Mouse (Mus musculus) liver, embryonic 14.5 days (tissue): ENCODE measurements around the gene Bcl11a. TPM values are rescaled to one million over a fixed set of nuclear protein-coding genes. Genes with fewer than 3 reads are reported as not detected.
A peak's percentile ranks its signal among the peaks of the same experiment; 100 is the strongest.

Experiments
- ATAC-seq: fragments of 200-750 bp; cut with Nextera tagmentation; 2 replicates; pipeline ENCODE4 v1.8.0; 2017; ENCODE audit warnings: moderate number of reproducible peaks, mild to moderate bottlenecking, moderate library complexity; ENCODE audit not compliant: insufficient read depth
- DNase-seq, 3 experiments: peaks; one replicate each; pipeline ENCODE4 v3.0.0-alpha.2; 2012 to 2013; ENCODE audit warnings: low read depth in 3 of 3, low spot score in 3 of 3
- H3K27ac ChIP-seq: fragments of 300-500 bp; sonication (generic); 2 replicates; pipeline ENCODE4 v1.5.1; 2014; ENCODE audit warnings: moderate library complexity, mild to moderate bottlenecking, control low read depth, inconsistent platforms
- H3K27me3 ChIP-seq: fragments of 300-500 bp; sonication (generic); 2 replicates; pipeline ENCODE4 v1.6.1; 2014; ENCODE audit warnings: mild to moderate bottlenecking, low read length, moderate library complexity; ENCODE audit not compliant: control insufficient read depth, insufficient read depth
- H3K36me3 ChIP-seq: fragments of 300-500 bp; sonication (generic); replicated peaks from 2 replicates; pipeline ENCODE4 v1.6.1; 2014; ENCODE audit warnings: low read depth; ENCODE audit not compliant: control insufficient read depth, insufficient read depth
- H3K4me1 ChIP-seq, 2 experiments: fragments of 200-500 bp in 1 of 2; fragments of 300-500 bp in 1 of 2; sonication (generic) in 1 of 2; replicated peaks; 2 replicates each; pipeline ENCODE4 v1.6.1; 2012 to 2014; ENCODE audit warnings: antibody characterized with exemption in 1 of 2, inconsistent platforms in 1 of 2, low read length in 1 of 2; ENCODE audit not compliant: control insufficient read depth in 2 of 2, insufficient read depth in 2 of 2
- H3K4me2 ChIP-seq: fragments of 300-500 bp; sonication (generic); 2 replicates; pipeline ENCODE4 v1.6.1; 2014; ENCODE audit warnings: low read depth, mild to moderate bottlenecking, control low read depth, moderate library complexity
- H3K4me3 ChIP-seq, 2 experiments: fragments of 200-500 bp in 1 of 2; fragments of 300-500 bp in 1 of 2; sonication (generic) in 1 of 2; 2 replicates each; pipeline ENCODE4 v1.5.1; 2012 to 2014; ENCODE audit warnings: low read depth in 2 of 2, low read length in 2 of 2, mild to moderate bottlenecking in 2 of 2, control low read depth in 1 of 2, inconsistent platforms in 1 of 2, moderate library complexity in 1 of 2; ENCODE audit not compliant: insufficient read depth in 1 of 2
- H3K9ac ChIP-seq: fragments of 300-500 bp; sonication (generic); replicated peaks from 2 replicates; pipeline ENCODE4 v1.6.1; 2014; ENCODE audit warnings: mild to moderate bottlenecking, control low read depth, moderate library complexity
- H3K9me3 ChIP-seq: fragments of 300-500 bp; sonication (generic); 2 replicates; pipeline ENCODE4 v1.6.1; 2016; ENCODE audit warnings: low read length, mixed read lengths; ENCODE audit not compliant: control insufficient read depth
- CTCF ChIP-seq: IDR thresholded peaks from 2 replicates; pipeline ENCODE4 v1.5.1; 2016; ENCODE audit warnings: antibody characterized with exemption, low read depth, control low read depth
- EP300 ChIP-seq: IDR thresholded peaks from 2 replicates; pipeline ENCODE4 v1.6.1; 2016; ENCODE audit warnings: antibody characterized with exemption, low read depth
- WGBS: fragments of 180-500 bp; shearing (Covaris S2); extraction: QIAGEN DNeasy Blood & Tissue Kit; methylation state at CpG from one replicate; pipeline ENCODE4 v1.1.7; 2014; ENCODE audit not compliant: insufficient replicate concordance; 5-methylcytosine and 5-hydroxymethylcytosine counted together
- polyA plus RNA-seq, 2 experiments: library from polyadenylated mRNA; depleted of rRNA in 1 of 2; stranded (reverse) in 1 of 2; unstranded in 1 of 2; fragments of >200 nt; fragmentation: Nextera tagmentation in 1 of 2; extraction: Ambion mirVana in 1 of 2; gene quantifications; 2 replicates each; pipeline versions ENCODE4 v1.2.1 to v1.2.3; 2012 to 2014

Bcl11a gene
- polyA plus RNA-seq, 2 experiments, result 13.0 to 29.4 TPM

- under 1% methylated on average over 32 of the region's 32 CpGs for WGBS
- peak; percentile 30 for ATAC-seq
- TF ChIP-seq EP300, result no peak
- TF ChIP-seq CTCF, result peak; percentile 50
- Histone ChIP-seq H3K27ac (peak overlapping the region; percentile 73), H3K4me2 (peak overlapping the region; percentile 91), H3K4me1 (peaks cover 4 to 8% of the 10 kb centered on the region in 2 experiments; a peak in 2 of 4 replicates), H3K4me3 (peak overlapping the region; percentile 68 to 83), H3K9ac (peak overlapping the region; percentile 70), H3K36me3 (no peaks in the 10 kb centered on the region), H3K27me3 (peaks cover 14% of the 10 kb centered on the region), H3K9me3 (no peaks in the 10 kb centered on the region)
- peak in 2 of 3 experiments; percentile 72 to 78 for DNase-seq
Measured at GRCm38 (mm10) chr11:24076127-24076650, 1.7 kb upstream of the Bcl11a start.

DNA sequence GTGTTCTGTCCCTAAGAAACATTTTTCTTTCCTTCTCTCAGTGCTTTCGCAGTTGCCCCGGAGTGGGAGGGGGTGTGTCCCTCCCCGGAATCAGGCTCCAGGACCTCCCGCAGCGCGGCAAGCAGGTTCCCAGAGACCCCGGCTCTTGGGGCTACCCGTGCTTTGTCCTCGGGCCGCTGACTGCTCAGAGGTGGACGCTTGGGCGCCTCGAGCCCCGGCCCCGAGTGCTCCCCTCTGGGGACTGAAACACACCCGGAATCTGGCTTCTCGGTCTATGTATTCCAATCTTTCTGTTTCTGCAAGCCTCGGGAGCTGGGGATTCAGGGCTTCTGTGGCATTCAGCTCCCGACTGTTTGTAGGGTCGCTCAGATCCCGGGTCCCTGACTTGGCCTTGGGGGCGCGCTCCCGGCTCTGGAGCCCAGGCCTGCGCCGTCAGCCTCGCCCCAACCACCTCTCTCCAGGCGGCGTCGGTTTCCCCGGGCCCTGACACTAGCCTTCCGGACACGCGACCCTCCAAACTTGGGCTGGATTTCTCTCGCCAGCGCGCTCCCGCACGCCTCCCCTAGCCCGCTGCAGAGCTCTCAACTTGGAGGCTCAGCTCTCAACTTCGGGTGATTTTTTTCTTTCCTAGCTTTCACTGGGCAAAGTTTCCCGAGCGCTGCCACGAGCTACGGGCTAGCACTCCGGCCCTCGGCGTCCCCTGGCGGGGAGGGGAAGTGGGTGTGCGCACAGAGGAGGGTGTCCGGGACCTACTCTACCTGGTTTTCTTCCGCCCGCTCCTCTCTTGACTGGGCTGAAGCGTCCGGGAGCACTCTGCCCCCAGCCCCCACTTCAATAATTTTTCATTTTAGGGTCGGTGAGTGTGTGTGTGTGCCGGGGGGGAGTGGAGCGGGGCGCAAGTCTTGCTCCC is 780 bp upstream of the Bcl11a start:
- peak overlapping the region; percentile 91 for H3K4me2 ChIP-seq
- H3K27ac ChIP-seq, result peak overlapping the region; percentile 73
- ATAC-seq, result peak; percentile 54
- 0% methylated on average over 59 of the region's 59 CpGs for WGBS
- no peak for DNase-seq
- TF ChIP-seq CTCF (peak; percentile 70), EP300 (no peak)
- peaks cover 4 to 8% of the 10 kb centered on the region in 2 experiments; a peak in 2 of 4 replicates for H3K4me1 ChIP-seq
- peak overlapping the region; percentile 70 for H3K9ac ChIP-seq
- peaks cover 14% of the 10 kb centered on the region for H3K27me3 ChIP-seq
- H3K9me3 ChIP-seq, result no peaks in the 10 kb centered on the region
- H3K36me3 ChIP-seq, result no peaks in the 10 kb centered on the region
- H3K4me3 ChIP-seq, result peak overlapping the region; percentile 68 to 83

- peaks cover 6% of the 10 kb centered on the region for H3K27me3 ChIP-seq
- ATAC-seq (no peak), DNase-seq (no peak)
- no peaks in the 10 kb centered on the region; the same call in 1 of the 2 replicates for H3K36me3 ChIP-seq
- peak overlapping the region; percentile 73 for H3K27ac ChIP-seq
- H3K9me3 ChIP-seq, result no peaks in the 10 kb centered on the region
- H3K4me1 ChIP-seq, result peaks cover 4 to 15% of the 10 kb centered on the region in 2 experiments; a peak in 3 of 4 replicates
- WGBS, result under 1% methylated on average over 38 of the region's 38 CpGs
- TF ChIP-seq EP300, result no peak
- peak; percentile 27 for TF ChIP-seq CTCF
- peak overlapping the region; percentile 68 to 83 for H3K4me3 ChIP-seq
- H3K9ac ChIP-seq, result peak overlapping the region; percentile 70
- peak overlapping the region; percentile 91 for H3K4me2 ChIP-seq
Measured at GRCm38 (mm10) chr11:24078706-24079316, 955 bp downstream of the Bcl11a start.

DNA sequence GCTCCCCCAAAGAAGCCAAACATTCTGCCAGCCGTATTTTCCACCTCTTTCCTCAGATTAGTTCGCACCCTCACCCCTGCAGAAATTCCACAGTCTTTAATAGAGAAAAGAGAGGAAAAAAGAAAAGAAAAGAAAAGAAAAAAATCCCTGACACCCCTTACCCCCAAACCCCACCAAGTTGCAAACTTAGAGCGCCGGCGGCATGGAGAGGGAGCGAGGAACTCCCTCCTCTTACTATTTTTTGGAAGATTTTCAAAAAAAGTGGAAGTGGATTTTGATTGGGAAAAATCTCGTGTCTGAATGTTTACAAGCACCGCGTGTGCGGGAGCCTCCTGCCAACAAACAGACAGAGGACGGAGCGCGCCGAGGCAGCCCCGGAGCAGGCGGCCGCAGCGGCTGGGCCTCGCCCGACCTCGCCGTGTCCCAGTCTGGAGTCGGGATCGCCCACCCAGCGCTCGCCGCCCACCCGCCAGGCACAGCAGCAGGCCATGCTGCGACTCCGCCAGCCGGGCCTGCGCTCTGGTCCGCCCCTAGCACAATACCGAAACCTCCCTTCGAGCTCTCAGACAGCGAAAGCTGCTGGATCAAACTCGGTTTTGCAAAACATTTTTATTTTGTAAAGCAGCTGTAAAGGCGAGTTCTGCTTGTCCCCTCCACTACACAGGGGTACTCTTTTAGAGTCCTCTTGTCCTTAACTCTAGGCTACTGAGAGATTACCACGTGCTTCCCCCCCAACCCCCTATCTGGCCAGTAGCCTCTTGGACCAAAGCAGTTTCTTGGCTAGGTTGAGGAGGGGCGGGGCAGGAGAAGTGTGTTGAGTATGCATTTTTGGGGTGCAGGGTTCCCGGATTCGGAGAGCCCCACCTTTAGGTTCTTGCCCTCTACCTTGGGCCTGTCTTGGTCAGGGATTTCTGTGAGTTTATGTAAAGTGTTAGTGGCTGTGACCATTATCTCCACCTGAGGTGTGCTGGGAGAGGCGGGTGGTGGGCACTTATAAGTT is 1.8 kb downstream of the Bcl11a start:
- 1% methylated on average over 43 of the region's 43 CpGs for WGBS
- ATAC-seq, result peak; percentile 24; the same call in 1 of the 2 replicates
- H3K4me1 ChIP-seq, result peaks cover 0 to 16% of the 10 kb centered on the region in 2 experiments; a peak in 3 of 4 replicates

More for the DNA sequence above, 1.8 kb downstream of the Bcl11a start:
- peak overlapping the region; percentile 91 for H3K4me2 ChIP-seq
- peak overlapping the region; percentile 68 to 83 for H3K4me3 ChIP-seq
- no peaks in the 10 kb centered on the region for H3K9me3 ChIP-seq
- no peaks in the 10 kb centered on the region; the same call in 1 of the 2 replicates for H3K36me3 ChIP-seq
- DNase-seq, result no peak
- peaks cover 1% of the 10 kb centered on the region; the same call in 1 of the 2 replicates for H3K27me3 ChIP-seq
- peak overlapping the region; percentile 70 for H3K9ac ChIP-seq
- peak overlapping the region; percentile 73 for H3K27ac ChIP-seq
- TF ChIP-seq EP300 (no peak), CTCF (no peak)
